In genomic region chr19:41262712-41263629, GRCm38 (mm10) we compare ENCODE assay signal across 8 mouse cellular contexts. TPM values are rescaled to one million over a fixed set of nuclear protein-coding genes. Genes with fewer than 3 reads are reported as not detected.
DNase-seq lines count a peak whose midpoint lies in the region; ATAC-seq lines count a peak whose summit lies in the region.

No protein-coding gene starts in this region.

- no peaks in the 10 kb centered on the region for H3K9me3 ChIP-seq in heart, embryonic 13.5 days
- no peaks in the 10 kb centered on the region for H3K9me3 ChIP-seq in liver, embryonic 13.5 days (replicated peaks)

- H3K4me3 ChIP-seq in brown adipose tissue, adult 24 weeks (ENCODE audit: insufficient read depth, low read depth, low read length): peak overlapping the region; percentile 82
- H3K4me3 ChIP-seq in heart, embryonic 13.5 days: peak overlapping the region; percentile 96
- peak overlapping the region; percentile 95 for H3K4me3 ChIP-seq in liver, embryonic 13.5 days (replicated peaks)

- H3K27me3 ChIP-seq in heart, embryonic 13.5 days (replicated peaks): no peaks in the 10 kb centered on the region
- no peaks in the 10 kb centered on the region for H3K27me3 ChIP-seq in liver, embryonic 13.5 days

- H3K36me3 ChIP-seq in heart, embryonic 13.5 days: peaks cover 5% of the 10 kb centered on the region; the same call in 1 of the 2 replicates
- H3K36me3 ChIP-seq in liver, embryonic 13.5 days: 0 out of 2 replicates have a peak, but pooled peaks cover 3% of the 10 kb centered on the region

- peak; percentile 47 to 50 for DNase-seq in CD8-positive naive resting alpha-beta T cell, adult 2 months (ENCODE audit: low read depth in 2 of 2, low spot score in 2 of 2)
- DNase-seq in kidney, postnatal 10 days: peak; percentile 82
- DNase-seq in liver, embryonic 13.5 days: peak; percentile 64
- peak; percentile 53 to 54 for DNase-seq in natural killer cell, adult 2 months (ENCODE audit: low spot score in 2 of 2)
- peak; percentile 27 for DNase-seq in telencephalon, adult 2 months (ENCODE audit: low read depth, low spot score)

- peaks cover 7% of the 10 kb centered on the region for H3K4me1 ChIP-seq in brown adipose tissue, adult 24 weeks (ENCODE audit: control insufficient read depth, insufficient read depth, insufficient read length, low read length)
- peaks cover 51% of the 10 kb centered on the region for H3K4me1 ChIP-seq in heart, embryonic 13.5 days
- peaks cover 47% of the 10 kb centered on the region for H3K4me1 ChIP-seq in liver, embryonic 13.5 days (replicated peaks)

- peak overlapping the region; percentile 94 for H3K9ac ChIP-seq in heart, embryonic 13.5 days
- peak overlapping the region; percentile 95 for H3K9ac ChIP-seq in liver, embryonic 13.5 days

- WGBS in heart, embryonic 13.5 days: 4% methylated on average over 50 of the region's 51 CpGs
- WGBS in liver, embryonic 13.5 days (ENCODE audit: insufficient replicate concordance): 3% methylated on average over 51 of the region's 51 CpGs

- peak overlapping the region; percentile 75 for H3K4me2 ChIP-seq in heart, embryonic 13.5 days
- H3K4me2 ChIP-seq in liver, embryonic 13.5 days: peak overlapping the region; percentile 82

- H3K27ac ChIP-seq in brown adipose tissue, adult 24 weeks (replicated peaks; ENCODE audit: low read depth, low read length): peak overlapping the region; percentile 62
- peak overlapping the region; percentile 99 for H3K27ac ChIP-seq in heart, embryonic 13.5 days (replicated peaks)
- peak overlapping the region; percentile 93 for H3K27ac ChIP-seq in liver, embryonic 13.5 days

- peak; percentile 83 for ATAC-seq in erythroid progenitor cell, adult 5-6 weeks (replicated peaks; ENCODE audit: low FRiP score, poor library complexity, severe bottlenecking)
- peak; percentile 65 for ATAC-seq in heart, embryonic 13.5 days (ENCODE audit: extremely low read depth, insufficient number of reproducible peaks, low FRiP score, low TSS enrichment)
- peak; percentile 85 for ATAC-seq in liver, embryonic 13.5 days (ENCODE audit: low read depth)

RNA-seq across cellular contexts. Expression of gene Tm9sf3, which starts 0.8 kb away (rescaled TPM):
- polyA plus RNA-seq in brown adipose tissue, adult 24 weeks (2012; ENCODE audit: insufficient read depth, insufficient read length, missing spikeins): 70.2 and 87.9 TPM in 2 replicates
- total RNA-seq in erythroid progenitor cell, adult 5-6 weeks (2015; ENCODE audit: low replicate concordance): 21.4 and 31.0 TPM in 2 replicates
- total RNA-seq in erythroid progenitor cell, adult 5-6 weeks (2017; ENCODE audit: low replicate concordance): 41.4 and 53.7 TPM in 2 replicates
- 87.9 and 92.9 TPM in 2 replicates for polyA plus RNA-seq in heart, embryonic 13.5 days (2015; fragmentation: Nextera tagmentation; extraction: Ambion mirVana)
- 58.2 and 72.6 TPM in 2 replicates for polyA plus RNA-seq in liver, embryonic 13.5 days (2015; fragmentation: Nextera tagmentation; extraction: Ambion mirVana)

RNA-seq across cellular contexts. Expression of gene Tll2, which starts 56.3 kb away (rescaled TPM):
- not detected in 2 replicates for polyA plus RNA-seq in brown adipose tissue, adult 24 weeks (2012; ENCODE audit: insufficient read depth, insufficient read length, missing spikeins)
- total RNA-seq in erythroid progenitor cell, adult 5-6 weeks (2015; ENCODE audit: low replicate concordance): not detected in 2 replicates
- not detected in 2 replicates for total RNA-seq in erythroid progenitor cell, adult 5-6 weeks (2017; ENCODE audit: low replicate concordance)
- 0.05 TPM in 1 of 2 replicates, not detected in the other for polyA plus RNA-seq in heart, embryonic 13.5 days (2015; fragmentation: Nextera tagmentation; extraction: Ambion mirVana)
- 0.03 TPM in 1 of 2 replicates, not detected in the other for polyA plus RNA-seq in liver, embryonic 13.5 days (2015; fragmentation: Nextera tagmentation; extraction: Ambion mirVana)

Comparison
In these comparisons a context has a peak if more than half of its experiments do, and no peak if none do; other contexts are left out.
1. Peak in every context shown above with its lines: DNase-seq, ATAC-seq, H3K4me3 ChIP-seq and H3K27ac ChIP-seq.
2. DNase-seq: peak in every context shown above with its lines; median percentile 82 in kidney, postnatal 10 days; 64 in liver, embryonic 13.5 days; 54 in natural killer cell, adult 2 months; 48 in CD8-positive naive resting alpha-beta T cell, adult 2 months; 27 in telencephalon, adult 2 months.